Mouse (Mus musculus) leukemia stem cell, adult 10-12 weeks (primary cell): ENCODE results near the gene Spint3. TPM values are rescaled to one million over a fixed set of nuclear protein-coding genes. Genes with fewer than 3 reads are reported as not detected.

Source experiments
- polyA plus RNA-seq: library from polyadenylated mRNA; stranded (reverse); fragments of >175 nt; gene quantifications from 2 replicates; pipeline ENCODE4 v1.2.3, GENCODE M21; 2012; ENCODE audit warnings: low replicate concordance

The Spint3 gene
- polyA plus RNA-seq: not detected in 2 replicates

GRCm38 (mm10) chr2:164573359-164573758, at the start of gene Spint3:
Spint3 (minus strand) TSS chr2:164573459.

DNA sequence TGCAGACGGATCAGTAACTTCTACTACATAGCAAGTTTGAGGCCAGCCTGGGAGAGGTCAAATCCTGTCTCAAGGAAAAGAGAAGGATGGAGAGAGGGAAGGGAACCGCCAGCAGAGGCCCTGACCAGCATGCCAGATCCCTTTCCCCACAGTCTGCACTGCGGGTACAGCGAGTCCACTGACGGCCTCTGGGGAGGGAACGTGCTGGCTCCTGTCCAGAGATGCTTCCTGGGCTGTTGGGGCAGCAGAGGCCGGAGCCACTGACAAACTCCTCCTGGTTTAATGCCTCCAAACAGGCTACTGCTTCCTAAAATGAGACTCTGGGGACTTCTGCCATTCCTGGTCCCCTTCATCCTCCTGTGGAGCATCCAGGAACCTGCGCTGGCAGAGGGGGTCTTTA, 40.2 kb upstream of the Spint3 start, which contains the start of the genes Wfdc6b and Wfdc8:
TSS of gene Wfdc6b (plus strand) at position 52 of the 400 bp plus-strand sequence.
TSS of gene Wfdc8 (minus strand) at position 156 of the 400 bp plus-strand sequence.

GRCm38 (mm10) chr2:164593494-164593893, 20.2 kb upstream of the Spint3 start, which contains the start of gene Eppin:
Eppin (minus strand) TSS chr2:164593594.

GRCm38 (mm10) chr2:164585025-164585725, 11.9 kb upstream of the Spint3 start, which contains the start of gene Wfdc6a:
Wfdc6a (minus strand) TSS chr2:164585447.

DNA sequence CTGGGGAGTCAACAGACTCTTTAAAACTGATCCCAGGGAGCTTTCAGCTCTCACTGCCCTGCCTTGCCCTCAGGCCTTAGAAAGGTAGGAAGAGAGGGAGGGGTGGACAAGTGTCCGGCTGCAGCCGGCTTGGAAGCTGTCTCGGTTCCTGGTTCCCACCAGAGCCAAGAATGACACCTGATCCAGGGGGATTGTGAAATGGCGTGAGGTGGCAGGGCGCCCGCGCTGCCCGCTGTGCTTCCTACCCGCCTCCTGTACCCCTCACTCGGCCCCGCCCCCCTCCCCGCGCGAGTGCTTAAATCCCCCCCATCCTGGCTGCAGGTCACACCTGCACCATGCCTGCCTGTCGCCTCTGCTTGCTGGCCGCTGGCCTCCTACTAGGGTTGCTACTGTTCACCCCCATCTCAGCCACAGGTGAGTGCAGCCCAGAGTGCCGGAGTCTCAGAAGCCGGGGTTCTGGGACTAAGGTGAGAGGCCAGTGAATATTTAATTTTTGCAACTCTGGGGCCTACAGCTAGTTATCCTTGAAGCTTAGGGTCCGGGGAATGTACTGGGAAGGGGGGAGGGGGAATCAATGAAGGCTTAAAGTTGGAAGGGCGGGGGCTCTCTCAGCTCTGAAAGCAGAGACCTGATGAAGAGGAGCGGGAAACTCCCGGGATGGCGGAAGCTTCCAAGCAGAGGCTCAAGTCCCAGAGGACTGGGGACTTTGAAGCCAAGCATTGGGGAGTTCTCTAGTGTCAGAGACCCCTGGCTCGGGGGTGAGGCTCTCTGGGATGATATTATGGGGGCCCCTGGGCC, 10.7 kb downstream of the Spint3 start, which contains the start of gene Wfdc2:
TSS of gene Wfdc2 (plus strand) at position 23 of the 798 bp plus-strand sequence.

Other genes with a start within 250 kb of the Spint3 start
- not detected in 2 replicates for gene Svs5, start 240.7 kb downstream of the Spint3 start, polyA plus RNA-seq
- gene Slpi, start 184.4 kb downstream of the Spint3 start, polyA plus RNA-seq: 5.2 and 16.4 TPM in 2 replicates
- gene Rbpjl, start 170.3 kb downstream of the Spint3 start, polyA plus RNA-seq: 0.09 and 0.25 TPM in 2 replicates
- gene Matn4, start 168.3 kb downstream of the Spint3 start, polyA plus RNA-seq: 0.07 TPM in 1 of 2 replicates, not detected in the other
- gene Sdc4, start 129.6 kb downstream of the Spint3 start, polyA plus RNA-seq: 1.4 and 10.9 TPM in 2 replicates
- 222 and 239 TPM in 2 replicates for gene Sys1, start 116.5 kb downstream of the Spint3 start, polyA plus RNA-seq
- 0.17 and 0.94 TPM in 2 replicates for gene Gm20458, start 112.5 kb downstream of the Spint3 start, polyA plus RNA-seq
- gene Trp53tg5, start 99.7 kb downstream of the Spint3 start, polyA plus RNA-seq: not detected in 2 replicates
- 15.3 and 25.0 TPM in 2 replicates for gene Dbndd2, start 87.4 kb downstream of the Spint3 start, polyA plus RNA-seq
- 173 and 257 TPM in 2 replicates for gene Pigt, start 75.9 kb downstream of the Spint3 start, polyA plus RNA-seq
- not detected in 2 replicates for gene Wfdc2, start 11.0 kb downstream of the Spint3 start, polyA plus RNA-seq
- gene Wfdc6a, start 12.0 kb upstream of the Spint3 start, polyA plus RNA-seq: not detected in 2 replicates
- not detected in 2 replicates for gene Eppin, start 20.1 kb upstream of the Spint3 start, polyA plus RNA-seq
- not detected in 2 replicates for gene Wfdc6b, start 40.1 kb upstream of the Spint3 start, polyA plus RNA-seq
- gene Wfdc8, start 40.2 kb upstream of the Spint3 start, polyA plus RNA-seq: not detected in 2 replicates
- gene Wfdc16, start 65.3 kb upstream of the Spint3 start, polyA plus RNA-seq: not detected in 2 replicates
- not detected in 2 replicates for gene Wfdc10, start 82.6 kb upstream of the Spint3 start, polyA plus RNA-seq
- not detected in 2 replicates for gene Wfdc9, start 83.1 kb upstream of the Spint3 start, polyA plus RNA-seq
- gene Wfdc11, start 100.6 kb upstream of the Spint3 start, polyA plus RNA-seq: not detected in 2 replicates
- not detected in 2 replicates for gene Wfdc13, start 111.6 kb upstream of the Spint3 start, polyA plus RNA-seq
- gene Spint4, start 125.0 kb upstream of the Spint3 start, polyA plus RNA-seq: not detected in 2 replicates
- not detected in 2 replicates for gene Spint5, start 141.8 kb upstream of the Spint3 start, polyA plus RNA-seq
- gene Wfdc3, start 172.5 kb upstream of the Spint3 start, polyA plus RNA-seq: 0.14 TPM in 1 of 2 replicates, not detected in the other
- 30.4 and 109 TPM in 2 replicates for gene Dnttip1, start 172.5 kb upstream of the Spint3 start, polyA plus RNA-seq
- gene Ube2c, start 196.4 kb upstream of the Spint3 start, polyA plus RNA-seq: 143 and 160 TPM in 2 replicates
- not detected in 2 replicates for gene Tnnc2, start 206.5 kb upstream of the Spint3 start, polyA plus RNA-seq
- gene Snx21, start 212.4 kb upstream of the Spint3 start, polyA plus RNA-seq: 3.9 and 10.1 TPM in 2 replicates
- gene Acot8, start 231.4 kb upstream of the Spint3 start, polyA plus RNA-seq: 13.5 and 59.4 TPM in 2 replicates
- gene Zswim3, start 231.6 kb upstream of the Spint3 start, polyA plus RNA-seq: 0.55 and 2.0 TPM in 2 replicates
- 15.5 and 30.3 TPM in 2 replicates for gene Zswim1, start 249.2 kb upstream of the Spint3 start, polyA plus RNA-seq